Mouse (Mus musculus): ENCODE data around the gene Susd3.

The Susd3 gene

GRCm38 (mm10) chr13:49187288-49188218, 61.0 kb downstream of the Susd3 start, which contains the start of gene Ninj1:
Gene Ninj1 (plus strand): TSS chr13:49187485.
- peak; percentile 67 for ATAC-seq (ENCODE audit: low TSS enrichment)

DNA sequence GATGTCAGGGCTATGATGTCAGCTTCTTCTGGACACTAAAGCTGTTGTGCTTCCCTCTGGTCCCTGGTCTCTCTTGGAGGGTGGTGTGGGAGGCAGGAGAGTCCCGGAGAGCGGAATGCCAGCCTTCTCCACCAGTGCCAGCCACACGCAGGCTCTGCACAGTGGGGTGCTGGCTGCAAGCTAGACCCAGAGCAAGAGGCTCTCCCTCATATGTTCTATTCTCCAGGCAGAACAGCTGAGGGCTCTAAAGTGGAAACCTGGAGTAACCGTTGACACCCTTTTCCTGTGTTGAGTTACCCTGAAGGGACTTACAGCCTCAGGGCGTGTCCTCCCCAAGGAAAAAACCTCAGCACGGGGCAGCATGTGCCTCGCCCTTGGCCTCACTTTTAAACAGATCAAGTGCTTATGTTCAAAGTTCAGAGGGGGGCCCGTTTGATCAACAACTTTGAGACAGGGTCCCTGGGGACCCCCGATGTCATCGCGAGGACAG, 61.7 kb downstream of the Susd3 start:
- ATAC-seq (ENCODE audit: low TSS enrichment), result no peak; the same call in 1 of the 2 replicates

DNA sequence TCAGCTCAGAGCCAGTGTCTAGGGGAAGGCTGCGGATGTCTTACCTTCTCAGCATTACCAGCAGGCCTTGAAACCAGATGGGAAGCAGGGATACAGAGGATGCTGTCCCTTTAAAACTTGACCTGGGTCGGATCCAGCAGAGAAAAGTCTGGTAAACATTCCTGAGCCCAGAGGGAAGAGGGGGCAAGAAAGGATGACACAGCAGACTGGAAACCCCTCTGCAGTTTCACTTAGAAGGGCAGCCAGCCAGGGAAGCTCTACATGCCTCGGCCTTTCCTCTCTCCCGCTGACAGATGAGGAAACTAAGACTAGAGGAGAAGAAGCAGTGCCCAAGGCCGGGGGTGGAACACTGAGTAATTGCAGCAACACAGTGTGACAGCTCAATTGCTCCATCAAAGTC, 64.9 kb downstream of the Susd3 start:
- ATAC-seq (ENCODE audit: low TSS enrichment), result no peak

DNA sequence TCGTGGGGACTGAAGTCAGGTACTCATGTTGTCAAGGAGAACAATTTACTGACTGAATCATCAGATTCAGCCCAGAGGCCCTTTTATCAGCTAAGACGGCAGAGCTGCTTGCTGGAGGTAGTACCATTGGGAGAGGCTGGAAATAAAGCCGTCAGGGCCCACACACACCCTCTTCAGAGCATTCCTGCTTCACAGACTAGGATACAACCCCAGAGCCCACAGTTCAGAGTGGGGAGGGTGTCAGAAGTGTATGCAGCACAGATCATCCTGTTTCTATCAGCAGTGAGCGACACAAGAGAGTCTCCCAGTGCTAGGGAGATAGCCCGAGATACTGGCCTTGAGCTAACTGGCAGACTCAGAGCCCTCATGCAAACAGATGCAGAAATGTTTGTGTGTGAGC, 65.3 kb downstream of the Susd3 start:
- no peak for ATAC-seq (ENCODE audit: low TSS enrichment)

DNA sequence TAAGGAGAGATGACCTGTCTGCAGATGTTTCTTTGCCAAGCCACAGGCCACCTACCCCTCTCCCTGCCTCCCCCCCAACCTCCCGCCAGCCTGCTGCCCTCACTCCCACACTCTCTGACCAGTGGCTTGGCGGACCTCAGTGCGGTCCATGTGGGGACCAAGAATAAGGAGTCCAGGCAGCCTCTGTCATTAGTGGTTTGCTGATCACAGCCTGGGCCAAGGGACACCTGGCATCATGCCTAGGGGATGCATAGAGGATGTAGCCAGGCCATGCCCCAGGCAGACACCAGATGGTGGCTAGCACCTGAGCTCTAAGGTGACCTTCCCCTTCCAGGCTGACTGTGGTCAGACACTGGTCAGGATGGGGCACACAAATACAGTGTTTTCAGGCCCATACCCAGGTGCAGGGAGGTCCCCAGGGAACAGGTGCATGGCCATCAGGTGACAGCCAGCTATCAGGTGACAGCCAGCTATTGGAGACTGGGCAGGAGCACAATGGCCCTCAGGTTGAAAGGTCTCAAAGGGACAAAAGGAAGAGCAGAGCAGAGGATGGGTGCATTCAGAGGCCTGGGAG, 67.0 kb downstream of the Susd3 start:
- ATAC-seq (ENCODE audit: low TSS enrichment), result no peak

DNA sequence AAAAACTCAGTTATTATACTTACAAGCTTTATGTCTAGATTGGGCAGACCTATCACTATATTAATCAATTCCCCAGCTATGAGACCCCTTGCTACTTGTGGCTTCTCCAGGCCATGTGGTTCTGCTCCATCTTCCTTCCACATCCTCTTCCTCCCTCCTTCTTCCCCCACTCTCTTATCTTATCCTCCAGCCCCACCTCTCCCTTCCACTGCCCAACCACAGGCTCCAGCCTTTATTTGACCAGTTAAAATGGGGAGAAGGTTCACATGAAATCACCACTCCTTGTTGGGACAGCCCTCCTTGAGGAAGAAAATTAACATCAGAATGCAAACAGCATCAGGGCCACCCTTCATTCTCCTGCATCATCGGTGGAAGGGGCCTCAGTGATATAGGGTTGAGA, 67.8 kb downstream of the Susd3 start:
- no peak for ATAC-seq (ENCODE audit: low TSS enrichment)

Data from frontal cortex, adult (tissue).